Mouse (Mus musculus) MEL (cell line): ENCODE measurements around the gene Tmem81.

ENCODE experiments used
- CHD2 ChIP-seq: IDR thresholded peaks from 2 replicates; pipeline ENCODE4 v1.6.1; 2011; ENCODE audit warnings: low read length, improper control_type of control experiment
- CTCF ChIP-seq, 3 experiments: IDR thresholded peaks in 2 of 3; conservative IDR thresholded peaks in 1 of 3; 2 replicates each; pipeline ENCODE4 v1.5.1; 2011 to 2012; ENCODE audit warnings: low read length in 3 of 3, low read depth in 2 of 3, mild to moderate bottlenecking in 2 of 3, improper control_type of control experiment in 1 of 3, inconsistent platforms in 1 of 3, mixed read lengths in 1 of 3, moderate library complexity in 1 of 3; ENCODE audit not compliant: control insufficient read depth in 1 of 3, insufficient read depth in 1 of 3, poor library complexity in 1 of 3, severe bottlenecking in 1 of 3
- EP300 ChIP-seq, 2 experiments: IDR thresholded peaks; 2 replicates each; pipeline ENCODE4 v1.6.1; 2011; ENCODE audit warnings: improper control_type of control experiment in 2 of 2, low read length in 2 of 2, low read depth in 1 of 2, mild to moderate bottlenecking in 1 of 2
- ETS1 ChIP-seq: IDR thresholded peaks from 2 replicates; pipeline ENCODE4 v1.6.1; 2012; ENCODE audit warnings: low read depth, mild to moderate bottlenecking, inconsistent platforms, low read length, improper control_type of control experiment, moderate library complexity
- GATA1 ChIP-seq: IDR thresholded peaks from 2 replicates; pipeline ENCODE4 v1.6.1; 2011; ENCODE audit warnings: low read depth, low read length, improper control_type of control experiment
- KAT2A ChIP-seq: conservative IDR thresholded peaks from 2 replicates; pipeline ENCODE4 v1.6.1; 2012; ENCODE audit warnings: low read depth, low read length, improper control_type of control experiment, inconsistent platforms
- POLR2AphosphoS2 ChIP-seq: IDR thresholded peaks from 2 replicates; pipeline ENCODE4 v1.6.1; 2011; ENCODE audit warnings: low read length, improper control_type of control experiment
- ZKSCAN1 ChIP-seq: IDR thresholded peaks from 2 replicates; pipeline ENCODE4 v1.6.1; 2012; ENCODE audit warnings: low read depth, mild to moderate bottlenecking, inconsistent platforms, low read length, improper control_type of control experiment, moderate library complexity

DNA sequence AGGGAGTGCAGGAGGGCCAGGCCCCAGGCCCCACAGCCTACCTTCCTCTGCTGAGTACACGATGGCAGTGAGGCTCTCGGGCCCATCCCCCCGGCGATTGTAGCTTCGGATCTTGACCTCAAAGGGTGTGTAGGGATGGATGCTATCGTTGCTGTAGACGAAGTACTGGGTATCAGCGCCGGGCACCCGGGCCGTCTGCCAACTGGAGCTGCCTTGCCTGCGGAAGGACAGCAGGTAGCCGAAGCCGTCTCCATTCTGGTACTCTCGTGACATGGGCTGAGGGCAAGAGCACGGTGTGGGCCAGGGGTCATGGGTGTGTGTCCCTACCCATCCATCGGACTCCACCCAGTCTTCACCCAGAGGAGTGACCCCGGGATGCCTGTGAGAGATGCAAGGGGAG is 12.6 kb downstream of the Tmem81 start:
- no peak for TF ChIP-seq CTCF (IDR thresholded peaks at IDR 0.05 in 2 of 3, conservative IDR thresholded peaks at IDR 0.05 in 1 of 3; ENCODE audit: control insufficient read depth in 1 of 3, insufficient read depth in 1 of 3, low read depth in 2 of 3, low read length in 3 of 3, poor library complexity in 1 of 3, severe bottlenecking in 1 of 3)
- no peak for TF ChIP-seq GATA1
- no peak for TF ChIP-seq ZKSCAN1
- no peak for TF ChIP-seq KAT2A
- TF ChIP-seq CHD2 = no peak
- TF ChIP-seq POLR2AphosphoS2 = no peak
- no peak for TF ChIP-seq EP300 (IDR thresholded peaks at IDR 0.05; ENCODE audit: low read depth in 1 of 2, low read length in 2 of 2)
- no peak for TF ChIP-seq ETS1
